Mouse (Mus musculus) liver, embryonic 16.5 days (tissue): ENCODE data around the gene Erf. TPM values are rescaled to one million over a fixed set of nuclear protein-coding genes. Genes with fewer than 3 reads are reported as not detected.

Source experiments
- microRNA-seq: library from miRNA; unstranded; fragments of <30 nt; microRNA quantifications from one replicate; pipeline ENCODE4, GENCODE M21; 2016
- polyA plus RNA-seq: library from polyadenylated mRNA; unstranded; fragments of >200 nt; fragmentation: Nextera tagmentation; extraction: Ambion mirVana; gene quantifications from 2 replicates; pipeline ENCODE4 v1.2.1, GENCODE M21; 2015

Gene Erf
- polyA plus RNA-seq, 1 experiment from 2014 or later, result 3.6 TPM

Small RNA genes within 50 kb of the gene (microRNA-seq; reads per million reads assigned to microRNA genes)
- gene Mir7048, result 0.74 reads per million

Other genes starting within 250 kb of the Erf start
- 0.95 and 1.1 TPM in 2 replicates for gene Atp1a3, start 244.8 kb downstream of the Erf start, polyA plus RNA-seq
- gene Grik5, start 178.4 kb downstream of the Erf start, polyA plus RNA-seq, result 0.76 and 0.92 TPM in 2 replicates
- 8.1 and 10.4 TPM in 2 replicates for gene Zfp574, start 178.2 kb downstream of the Erf start, polyA plus RNA-seq
- gene Pou2f2, start 71.0 kb downstream of the Erf start, polyA plus RNA-seq, result 0.99 and 1.7 TPM in 2 replicates
- gene Dedd2, start 30.1 kb downstream of the Erf start, polyA plus RNA-seq, result 29.2 and 31.9 TPM in 2 replicates
- 1.6 and 1.9 TPM in 2 replicates for gene Zfp526, start 29.3 kb downstream of the Erf start, polyA plus RNA-seq
- 4.0 and 5.3 TPM in 2 replicates for gene Gsk3a, start 12.9 kb downstream of the Erf start, polyA plus RNA-seq
- gene Cic, start 16.9 kb upstream of the Erf start, polyA plus RNA-seq, result 9.5 and 10.8 TPM in 2 replicates
- 25.6 and 26.2 TPM in 2 replicates for gene Pafah1b3, start 47.2 kb upstream of the Erf start, polyA plus RNA-seq
- 0.09 TPM in 1 of 2 replicates, not detected in the other for gene Prr19, start 50.6 kb upstream of the Erf start, polyA plus RNA-seq
- 0.07 TPM in 1 of 2 replicates, not detected in the other for gene Tmem145, start 55.3 kb upstream of the Erf start, polyA plus RNA-seq
- gene Megf8, start 66.4 kb upstream of the Erf start, polyA plus RNA-seq, result 0.78 and 0.90 TPM in 2 replicates
- not detected in 2 replicates for gene Cnfn, start 119.0 kb upstream of the Erf start, polyA plus RNA-seq
- gene Lipe, start 147.9 kb upstream of the Erf start, polyA plus RNA-seq, result 3.4 and 3.8 TPM in 2 replicates
- gene Cxcl17, start 162.1 kb upstream of the Erf start, polyA plus RNA-seq, result 0.15 TPM in 1 of 2 replicates, not detected in the other
- 15.0 and 19.6 TPM in 2 replicates for gene Ceacam1, start 226.8 kb upstream of the Erf start, polyA plus RNA-seq